Mouse (Mus musculus) mouse embryonic stem cell (cell line): ENCODE measurements at regions not wholly inside any gene's neighbourhood (a gene's known extent, or its start where the extent isn't known, plus 50 kb on each side); places are given as distances from the start of the nearest gene placed in this dataset.

Experiments
- in situ Hi-C, 2 experiments: fragments of 300-500 bp; cut with MboI; formaldehyde crosslinking; loops; 1 replicate in 1 of 2; 3 replicates in 1 of 2; pipeline ENCODE4 v1.14.3; 2019 to 2020; ENCODE audit warnings: low sequenced_read_pairs in 2 of 2, low pct_unique_long_range_greater_than_20kb in 1 of 2, mixed read lengths in 1 of 2; ENCODE audit not compliant: unreplicated experiment in 1 of 2

DNA sequence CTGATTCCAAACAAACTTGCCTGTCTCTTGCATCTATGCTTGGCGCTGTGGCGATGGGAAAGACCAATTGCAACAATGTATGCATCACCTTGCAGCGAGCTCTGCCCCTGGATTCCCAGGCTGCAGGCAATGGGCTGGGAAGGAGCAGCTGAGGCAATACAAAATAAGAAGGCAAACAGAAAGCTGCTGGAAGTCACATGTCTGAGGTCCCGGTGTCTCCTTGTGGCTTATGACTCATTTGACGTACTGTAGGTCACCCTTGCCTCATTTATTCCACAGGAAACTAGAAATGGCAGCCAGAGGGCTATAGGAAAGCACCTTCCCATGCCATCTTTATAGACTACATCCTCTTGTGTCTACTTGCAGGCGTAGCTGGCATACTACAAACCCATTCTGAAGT, 140.9 kb downstream of the Chic2 start:
- in situ Hi-C loops = loop anchor here (25.0 kb wide), 2 partner anchors 266 to 466 kb away; no protein-coding TSS in a partner anchor

DNA sequence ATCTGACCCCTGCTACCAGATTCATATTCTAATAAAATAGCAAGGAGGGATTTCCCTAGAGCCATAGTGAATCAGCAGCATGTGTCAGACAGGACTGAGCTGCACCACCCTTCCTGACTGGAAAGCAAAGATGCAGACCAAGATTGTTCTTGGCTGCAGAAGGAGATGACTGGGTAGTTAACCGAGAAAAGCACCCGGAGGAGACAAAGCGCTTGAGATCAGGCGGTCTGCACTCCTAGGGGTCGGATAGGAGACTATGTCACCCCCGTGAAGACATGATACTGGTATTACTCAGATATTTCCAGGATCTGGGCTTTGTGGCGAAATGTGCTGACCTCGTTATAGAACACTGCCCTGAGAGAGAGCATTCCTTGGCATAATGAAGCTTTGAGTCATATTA, 147.4 kb downstream of the Chic2 start:
- in situ Hi-C loops = loop anchor here in 1 of 2 experiments (10.0 kb wide), 1 partner anchor 102 kb away; no protein-coding TSS in a partner anchor

GRCm38 (mm10) chr5:74893276-74893675, 151.3 kb downstream of the Chic2 start:
- in situ Hi-C loops = loop anchor here in 1 of 2 experiments (10.0 kb wide), 1 partner anchor 98 kb away; no protein-coding TSS in a partner anchor

- in situ Hi-C loops = loop anchor here in 1 of 2 experiments (10.0 kb wide), 1 partner anchor 97 kb away; no protein-coding TSS in a partner anchor
Observed at GRCm38 (mm10) chr5:74891541-74891940, 153.0 kb downstream of the Chic2 start.

DNA sequence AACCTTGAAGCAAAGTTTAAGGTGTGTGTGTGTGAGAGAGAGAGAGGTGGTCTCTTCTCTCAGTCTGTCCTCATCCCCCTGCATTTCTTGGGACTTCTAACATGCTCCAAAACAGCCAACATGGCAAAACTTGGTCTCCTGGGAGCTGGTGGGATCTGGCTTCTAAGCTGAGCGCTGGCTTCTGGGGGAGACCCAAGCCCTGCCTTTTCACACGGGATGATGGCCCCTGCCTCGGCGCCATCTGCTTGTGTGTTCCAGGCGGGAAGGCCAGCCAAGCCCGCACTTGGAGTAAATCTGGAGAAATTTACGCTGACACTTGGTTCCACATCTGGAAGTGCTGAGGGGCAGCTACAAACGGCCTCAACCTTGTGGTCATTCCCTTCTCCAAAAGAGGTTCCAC, 155.6 kb downstream of the Chic2 start:
- in situ Hi-C loops = no loop called here

- in situ Hi-C loops = no loop called here
Observed at GRCm38 (mm10) chr5:74885958-74886357, 158.6 kb downstream of the Chic2 start.

DNA sequence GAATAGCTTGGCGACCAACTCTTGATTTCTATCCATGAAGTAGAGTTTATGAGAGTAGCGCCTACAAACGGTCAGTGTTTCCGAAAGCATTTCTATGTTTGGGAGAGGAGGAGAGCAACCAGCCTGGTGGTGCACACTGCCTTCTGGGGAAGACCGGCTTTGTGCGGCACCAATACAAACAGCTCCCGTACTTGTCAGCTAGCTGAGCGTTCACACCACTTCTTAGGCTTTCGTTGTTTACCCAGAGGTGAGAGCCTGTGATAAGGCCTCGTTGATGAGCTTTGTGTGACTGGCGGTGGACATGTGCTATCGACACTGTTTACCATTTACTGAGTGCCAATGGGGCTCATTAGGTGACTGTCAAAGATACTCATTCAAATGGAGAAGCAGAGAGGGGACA, 162.0 kb downstream of the Chic2 start:
- in situ Hi-C loops = no loop called here

DNA sequence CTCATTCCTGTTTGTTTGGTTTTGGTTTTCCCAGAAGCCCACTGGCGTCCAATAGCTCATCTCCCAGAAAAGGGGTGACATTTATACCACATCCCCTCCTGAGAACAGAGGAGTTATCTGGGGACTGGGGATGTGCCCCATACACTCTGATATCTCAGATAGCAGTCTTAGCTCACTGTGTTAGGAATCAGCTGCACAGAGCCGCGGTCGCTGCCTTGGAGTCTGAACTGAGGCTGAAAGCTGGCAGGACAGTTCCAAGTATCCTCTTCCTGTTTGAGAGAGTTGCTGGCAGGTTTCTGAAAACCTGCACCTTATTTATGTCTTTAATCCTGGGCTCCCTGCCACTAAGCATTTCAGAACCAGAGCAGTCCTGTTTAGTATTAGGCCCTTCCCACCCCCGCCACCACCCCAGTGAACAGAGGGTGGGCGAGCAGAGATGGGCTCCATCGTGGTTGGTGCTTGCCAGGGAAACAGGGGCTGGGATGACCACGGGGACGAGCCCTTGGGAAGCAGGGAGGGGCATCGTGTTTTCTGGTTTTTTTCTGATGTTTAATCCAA, 163.8 kb downstream of the Chic2 start:
- in situ Hi-C loops = no loop called here

DNA sequence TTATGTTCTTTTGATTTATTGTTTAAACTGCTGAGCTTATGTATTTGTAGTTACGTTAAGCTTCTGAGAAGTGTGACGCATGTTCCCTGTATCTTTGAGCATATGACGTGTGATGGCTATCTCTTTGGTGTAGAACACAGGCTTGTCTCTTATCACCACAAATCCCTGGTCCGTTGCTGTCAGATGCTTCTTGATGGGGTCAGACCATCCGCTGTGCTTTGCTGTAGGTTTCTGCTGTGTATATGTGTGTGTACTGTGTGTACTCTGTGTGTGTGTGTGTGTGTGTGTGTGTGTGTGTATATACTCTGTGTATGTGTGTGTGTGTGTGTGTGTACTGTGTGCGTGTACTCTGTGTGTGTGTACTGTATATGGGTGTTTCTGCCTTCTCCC, 164.5 kb downstream of the Chic2 start:
- in situ Hi-C loops = no loop called here

DNA sequence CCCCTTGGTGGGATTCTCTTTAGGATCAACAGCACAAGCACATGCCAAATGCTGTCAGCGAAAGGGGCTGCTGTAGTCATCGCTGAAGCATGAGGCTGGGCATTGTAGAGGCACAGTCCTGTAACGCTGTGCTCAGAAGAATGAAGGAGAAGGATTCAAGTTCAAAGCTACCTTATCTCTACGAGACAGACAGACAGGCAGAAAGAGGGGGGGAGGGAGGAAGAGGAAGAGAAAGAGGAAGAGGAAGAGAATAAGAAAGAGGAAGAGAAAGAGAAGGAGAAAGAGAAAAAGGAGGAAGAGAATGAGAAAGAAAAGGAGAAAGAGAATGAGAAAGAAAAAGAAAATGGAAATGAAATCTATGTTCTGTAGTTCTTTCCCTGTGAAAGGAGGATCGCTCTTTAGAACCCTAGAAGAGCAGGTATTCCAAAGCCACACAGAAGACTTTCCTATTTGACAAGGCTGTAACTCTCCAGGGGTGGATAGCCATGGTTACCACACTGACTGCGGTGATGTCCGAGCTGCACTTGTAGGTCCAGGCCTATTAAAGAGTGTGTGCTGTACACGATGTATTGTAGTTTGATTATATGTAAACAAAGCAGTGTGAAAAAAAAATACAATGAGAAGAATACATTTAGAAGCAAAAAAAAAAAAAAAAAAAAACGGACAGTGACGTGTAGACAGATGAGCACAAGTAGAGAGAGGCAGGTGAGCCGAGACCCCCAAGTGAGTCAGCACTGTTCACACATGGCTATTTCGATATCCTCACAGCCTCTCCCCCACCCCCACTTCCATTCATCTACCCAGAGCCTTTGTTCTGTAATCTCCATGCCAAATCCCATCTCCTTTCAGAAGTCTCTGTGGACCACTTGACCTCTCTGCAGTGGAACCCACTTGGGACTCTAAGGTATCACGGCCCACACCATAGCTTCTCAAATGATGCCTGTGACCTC, 165.2 kb downstream of the Chic2 start:
- in situ Hi-C loops = no loop called here

- in situ Hi-C loops = no loop called here
Observed at GRCm38 (mm10) chr5:74877595-74877994, 167.0 kb downstream of the Chic2 start.

GRCm38 (mm10) chr5:74877185-74877584, 167.4 kb downstream of the Chic2 start:
- in situ Hi-C loops = no loop called here

DNA sequence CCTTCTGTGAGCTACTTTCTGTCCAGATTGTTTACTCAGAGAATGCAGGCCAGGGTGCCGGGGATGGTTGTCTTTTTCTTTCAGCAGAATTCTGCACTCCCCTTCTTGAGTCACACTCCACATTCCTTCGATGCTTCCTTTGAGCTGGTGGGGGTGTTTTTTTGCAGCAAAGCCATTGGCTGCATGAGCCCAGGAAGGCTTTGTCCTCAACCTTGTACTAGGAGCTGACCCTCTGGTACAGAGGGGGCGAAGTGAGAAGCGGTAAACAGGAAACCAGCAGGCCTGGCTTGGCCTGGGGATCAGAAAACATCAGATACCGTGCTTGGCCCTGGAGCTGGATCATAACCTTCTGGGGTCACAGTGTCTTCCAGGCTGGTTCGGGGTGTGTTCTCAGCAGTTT, 169.9 kb downstream of the Chic2 start:
- in situ Hi-C loops = no loop called here

- in situ Hi-C loops = no loop called here
Observed at GRCm38 (mm10) chr5:74870615-74871014, 167.9 kb upstream of the Lnx1 start.

DNA sequence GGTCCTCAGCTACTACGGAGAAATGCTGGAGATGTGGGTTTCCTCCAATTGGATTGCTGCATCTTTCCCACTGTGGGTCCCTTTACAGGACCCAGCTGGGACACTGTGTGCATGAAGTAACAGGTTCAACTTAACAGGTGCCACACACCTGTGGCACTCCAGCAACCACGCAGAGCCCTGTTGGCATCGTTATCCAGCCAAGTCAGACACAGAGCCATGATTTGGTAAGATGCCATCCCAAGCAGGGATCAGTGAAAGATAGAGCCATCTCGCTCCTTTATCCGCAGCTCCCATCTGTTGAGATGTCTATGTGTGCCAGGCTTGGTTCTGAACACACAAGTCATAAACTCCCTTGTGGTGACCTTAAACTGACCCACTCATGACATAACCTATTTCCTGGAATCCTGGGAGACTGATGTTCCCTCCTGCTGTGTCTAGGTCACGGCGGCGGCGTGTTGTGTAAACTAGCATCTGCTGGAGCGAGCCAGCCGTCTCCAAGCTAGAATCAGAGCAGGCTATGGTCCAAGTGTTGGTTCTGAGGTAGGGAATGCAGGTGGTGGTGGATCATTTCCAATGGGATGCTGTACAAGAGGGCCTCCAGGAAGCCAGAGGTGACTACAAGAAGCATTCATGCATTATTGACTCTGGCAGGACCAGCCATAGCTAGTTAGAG, 164.5 kb upstream of the Lnx1 start:
- in situ Hi-C loops = no loop called here

- in situ Hi-C loops = no loop called here
Observed at GRCm38 (mm10) chr5:74866697-74867096, 164.0 kb upstream of the Lnx1 start.

- in situ Hi-C loops = no loop called here
Observed at GRCm38 (mm10) chr5:74865446-74865845, 162.7 kb upstream of the Lnx1 start.

GRCm38 (mm10) chr5:74864540-74865157, 161.9 kb upstream of the Lnx1 start:
- in situ Hi-C loops = no loop called here

DNA sequence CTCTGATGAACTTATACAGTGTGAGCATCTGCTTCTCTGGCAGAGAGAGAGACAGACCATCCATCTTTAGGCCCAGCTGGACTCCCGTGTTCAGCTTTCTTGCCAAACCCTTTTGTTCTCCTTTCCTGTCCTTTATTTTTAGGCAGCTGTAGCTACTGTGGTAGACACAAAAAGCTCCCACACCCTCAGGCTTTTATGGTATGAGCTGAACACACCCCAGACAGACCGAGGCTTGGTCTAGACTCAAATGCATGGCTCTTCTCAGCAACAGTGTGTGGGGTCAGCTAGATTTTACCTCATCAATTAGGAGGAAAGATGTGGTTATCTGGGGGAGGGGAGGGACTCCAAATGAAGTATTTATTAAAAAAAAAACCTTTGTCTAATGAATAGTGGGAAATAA, 158.6 kb upstream of the Lnx1 start:
- in situ Hi-C loops = no loop called here
